Mouse (Mus musculus): ENCODE measurements around the gene Rerg.

- no peak for TF ChIP-seq CTCF (IDR thresholded peaks at IDR 0.05; ENCODE audit: insufficient read depth, low read depth, low read length)
- TF ChIP-seq POLR2A (IDR thresholded peaks at IDR 0.05; ENCODE audit: insufficient read depth, low read depth, low read length): no peak
These were observed 104.8 kb downstream of the Rerg start for GRCm38 (mm10) chr6:137065506-137065905.
